Mouse (Mus musculus): ENCODE data around the gene Ip6k2.

DNA sequence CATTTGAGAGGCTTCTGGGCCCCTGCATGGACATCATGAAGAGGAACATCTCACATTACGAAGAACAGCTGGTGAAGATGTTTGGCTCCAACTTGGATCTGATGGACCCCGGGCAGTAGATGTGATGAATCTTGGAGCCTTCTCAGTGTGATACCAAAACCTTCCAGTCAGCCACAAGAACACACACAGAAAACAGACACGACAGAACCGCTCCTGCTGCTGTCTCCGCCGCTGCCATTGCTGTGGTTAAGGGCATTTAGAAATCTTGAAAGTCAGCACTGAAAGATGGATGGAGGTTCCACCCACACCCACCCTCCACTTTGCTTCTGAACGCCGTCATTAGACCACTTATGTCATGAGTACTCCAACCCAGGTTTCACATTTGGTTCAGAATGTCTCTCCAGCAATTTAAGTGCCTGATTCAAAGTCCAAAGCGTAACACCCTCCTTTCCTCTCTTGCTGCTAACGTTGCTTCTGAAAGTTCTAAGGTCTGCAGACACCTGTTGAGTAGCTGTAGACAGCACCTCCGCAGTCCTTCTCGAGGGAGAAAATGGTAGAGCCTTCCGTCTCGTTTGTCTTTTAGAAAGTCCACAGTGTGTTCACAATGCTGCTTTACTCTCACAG is 36.6 kb upstream of the Ip6k2 start:
- TF ChIP-seq POLR2A (IDR thresholded peaks at IDR 0.05; ENCODE audit: insufficient read length, low read depth) (no peak), E2F4 (IDR thresholded peaks at IDR 0.05; ENCODE audit: insufficient read depth) (no peak), TCF12 (IDR thresholded peaks at IDR 0.05; ENCODE audit: insufficient read depth, poor library complexity, severe bottlenecking) (no peak), MAX (IDR thresholded peaks at IDR 0.05; ENCODE audit: low read depth) (no peak), MYOD1 (IDR thresholded peaks at IDR 0.05; ENCODE audit: control insufficient read depth in 1 of 3, insufficient read length in 2 of 3, low read depth in 2 of 3) (no peak), CEBPB (IDR thresholded peaks at IDR 0.05; ENCODE audit: insufficient read depth, poor library complexity, severe bottlenecking) (no peak)
